Mouse (Mus musculus) midbrain, embryonic 11.5 days (tissue): ENCODE measurements around the gene Gm4340. TPM values are rescaled to one million over a fixed set of nuclear protein-coding genes. Genes with fewer than 3 reads are reported as not detected.

Experiments used
- ATAC-seq: fragments of 200-750 bp; cut with Nextera tagmentation; 2 replicates; pipeline ENCODE4 v1.8.0; 2017; ENCODE audit warnings: moderate TSS enrichment, moderate library complexity; ENCODE audit not compliant: low FRiP score
- DNase-seq: peaks from one replicate; pipeline ENCODE4 v3.0.0; 2015; ENCODE audit warnings: low spot score; ENCODE audit errors: missing footprints
- H3K27ac ChIP-seq: fragments of 300-500 bp; sonication (generic); 2 replicates; pipeline ENCODE4 v1.5.1; 2014; ENCODE audit warnings: low read depth, low read length
- H3K27me3 ChIP-seq: fragments of 300-500 bp; sonication (generic); 2 replicates; pipeline ENCODE4 v1.6.1; 2014; ENCODE audit warnings: mild to moderate bottlenecking, low read length, moderate library complexity, mixed read lengths; ENCODE audit not compliant: control insufficient read depth, insufficient read depth
- H3K36me3 ChIP-seq: fragments of 300-500 bp; sonication (generic); 2 replicates; pipeline ENCODE4 v1.6.1; 2014; ENCODE audit warnings: mild to moderate bottlenecking, low read length, moderate library complexity, mixed read lengths; ENCODE audit not compliant: control insufficient read depth, insufficient read depth
- H3K4me1 ChIP-seq: fragments of 300-500 bp; sonication (generic); 2 replicates; pipeline ENCODE4 v1.6.1; 2014; ENCODE audit warnings: low read length; ENCODE audit not compliant: control insufficient read depth, insufficient read depth
- H3K4me2 ChIP-seq: fragments of 300-500 bp; sonication (generic); 2 replicates; pipeline ENCODE4 v1.6.1; 2014; ENCODE audit warnings: mild to moderate bottlenecking, moderate library complexity
- H3K4me3 ChIP-seq: fragments of 300-500 bp; sonication (generic); 2 replicates; pipeline ENCODE4 v1.5.1; 2014; ENCODE audit warnings: low read depth, low read length
- H3K9ac ChIP-seq: fragments of 300-500 bp; sonication (generic); 2 replicates; pipeline ENCODE4 v1.6.1; 2014; ENCODE audit warnings: low read length
- H3K9me3 ChIP-seq: fragments of 300-500 bp; sonication (generic); 2 replicates; pipeline ENCODE4 v1.6.1; 2016; ENCODE audit warnings: low read length; ENCODE audit not compliant: control insufficient read depth
- WGBS: fragments of 180-500 bp; shearing (Covaris S2); extraction: QIAGEN DNeasy Blood & Tissue Kit; methylation state at CpG from one replicate; pipeline ENCODE4 v1.1.7; 2014; 5-methylcytosine and 5-hydroxymethylcytosine counted together
- polyA plus RNA-seq: library from polyadenylated mRNA; unstranded; fragments of >200 nt; fragmentation: Nextera tagmentation; extraction: Ambion mirVana; gene quantifications from 2 replicates; pipeline ENCODE4 v1.2.1, GENCODE M21; 2014

Gene Gm4340
- polyA plus RNA-seq, 1 experiment from 2014 or later = not detected

- ATAC-seq (no peak), DNase-seq (no peak)
- no peaks in the 10 kb centered on the region for H3K9me3 ChIP-seq
- H3K4me1 ChIP-seq = no peaks in the 10 kb centered on the region
- H3K36me3 ChIP-seq = no peaks in the 10 kb centered on the region
- H3K27ac ChIP-seq = no peak overlapping the region
- no peak overlapping the region for H3K9ac ChIP-seq
- H3K4me2 ChIP-seq = no peak overlapping the region
- no peak overlapping the region for H3K4me3 ChIP-seq
- WGBS = 87% methylated on average over 6 of the region's 6 CpGs
- no peaks in the 10 kb centered on the region for H3K27me3 ChIP-seq
These were observed 26.6 kb downstream of the Gm4340 start for GRCm38 (mm10) chr10:104220303-104221021.

Other genes with a start within 250 kb of the Gm4340 start
- not detected in 2 replicates for gene Gm21293, start 51.1 kb upstream of the Gm4340 start, polyA plus RNA-seq
- not detected in 2 replicates for gene Gm6763, start 42.5 kb upstream of the Gm4340 start, polyA plus RNA-seq
- gene Gm8764, start 34.0 kb upstream of the Gm4340 start, polyA plus RNA-seq = not detected in 2 replicates
- gene Gm21304, start 25.5 kb upstream of the Gm4340 start, polyA plus RNA-seq = not detected in 2 replicates
- not detected in 2 replicates for gene Gm21312, start 17.0 kb upstream of the Gm4340 start, polyA plus RNA-seq
- gene Gm20765, start 8.5 kb upstream of the Gm4340 start, polyA plus RNA-seq = not detected in 2 replicates